Mouse (Mus musculus) liver, adult 2 months (tissue): ENCODE results near the gene Rad50.

Source experiments
- CTCF ChIP-seq: fragments of 200-500 bp; IDR thresholded peaks from 2 replicates; pipeline ENCODE4 v1.5.1; 2011; ENCODE audit warnings: low read depth, low read length, control low read depth
- POLR2A ChIP-seq: fragments of 200-500 bp; IDR thresholded peaks from 2 replicates; pipeline ENCODE4 v1.6.1; 2011; ENCODE audit warnings: low read length, control low read depth; ENCODE audit not compliant: insufficient read depth; ENCODE audit errors: extremely low read depth

DNA sequence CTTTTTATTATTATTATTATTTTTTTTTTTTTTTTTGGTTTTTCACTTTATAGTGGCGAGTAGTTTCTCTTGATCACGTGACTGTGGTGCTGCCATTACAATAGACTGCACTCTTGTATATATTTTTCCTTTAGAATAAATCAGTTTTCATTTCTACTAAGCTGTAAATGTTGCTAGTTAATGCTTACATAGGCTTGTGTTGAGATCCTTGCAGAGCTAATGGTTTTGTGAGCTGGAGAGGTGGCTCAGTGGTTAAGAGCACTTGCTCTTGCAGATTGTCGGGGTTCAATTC, 545 bp upstream of the Rad50 start:
- no peak for TF ChIP-seq CTCF
- TF ChIP-seq POLR2A = no peak
